Mouse (Mus musculus): ENCODE measurements around the gene Tmem138. TPM values are rescaled to one million over a fixed set of nuclear protein-coding genes. Genes with fewer than 3 reads are reported as not detected.

Gene Tmem138
- total RNA-seq (2023; ENCODE audit: inconsistent age): 6.8 to 9.3 TPM (median 8.1 TPM) in 4 replicates

GRCm38 (mm10) chr19:10576690-10577561 lies at the start of gene Tmem138, which contains the start of gene Cyb561a3:
TSS of gene Tmem138 (minus strand) at chr19:10577362.
TSS of gene Cyb561a3 (plus strand) at chr19:10577172.

GRCm38 (mm10) chr19:10605293-10605900 lies 28.2 kb upstream of the Tmem138 start, which contains the start of the genes Ddb1 and Tkfc:
TSS of gene Ddb1 (plus strand) at chr19:10605327.
TSS of gene Tkfc (minus strand) at chr19:10605654.

GRCm38 (mm10) chr19:10555624-10556510 lies 21.3 kb downstream of the Tmem138 start, which contains the start of gene Tmem216:
TSS of gene Tmem216 (minus strand) at chr19:10556238.

GRCm38 (mm10) chr19:10525910-10526309 lies 51.3 kb downstream of the Tmem138 start, which contains the start of gene Sdhaf2:
TSS of gene Sdhaf2 (minus strand) at chr19:10526142.

GRCm38 (mm10) chr19:10525106-10525901 lies 51.9 kb downstream of the Tmem138 start, which contains the start of gene Cpsf7:
TSS of gene Cpsf7 (plus strand) at chr19:10525266.

Other genes with a start within 250 kb of the Tmem138 start
- gene Syt7, start 188.3 kb downstream of the Tmem138 start, total RNA-seq (2023; ENCODE audit: inconsistent age): not detected in 4 replicates
- 1.1 to 2.5 TPM (median 1.8 TPM) in 4 replicates for gene Lrrc10b, start 119.9 kb downstream of the Tmem138 start, total RNA-seq (2023; ENCODE audit: inconsistent age)
- gene Ppp1r32, start 94.4 kb downstream of the Tmem138 start, total RNA-seq (2023; ENCODE audit: inconsistent age): 4.1 to 7.8 TPM (median 5.2 TPM) in 4 replicates
- 168 to 172 TPM (median 169 TPM) in 4 replicates for gene Cpsf7, start 52.1 kb downstream of the Tmem138 start, total RNA-seq (2023; ENCODE audit: inconsistent age)
- gene Sdhaf2, start 51.2 kb downstream of the Tmem138 start, total RNA-seq (2023; ENCODE audit: inconsistent age): 65.2 to 74.0 TPM (median 71.5 TPM) in 4 replicates
- 8.9 to 11.3 TPM (median 11.0 TPM) in 4 replicates for gene Tmem216, start 21.1 kb downstream of the Tmem138 start, total RNA-seq (2023; ENCODE audit: inconsistent age)
- gene Cyb561a3, start 190 bp downstream of the Tmem138 start, total RNA-seq (2023; ENCODE audit: inconsistent age): 216 to 232 TPM (median 223 TPM) in 4 replicates
- gene Ddb1, start 28.0 kb upstream of the Tmem138 start, total RNA-seq (2023; ENCODE audit: inconsistent age): 172 to 182 TPM (median 174 TPM) in 4 replicates
- gene Tkfc, start 28.3 kb upstream of the Tmem138 start, total RNA-seq (2023; ENCODE audit: inconsistent age): 4.1 to 5.5 TPM (median 4.8 TPM) in 4 replicates
- 0.75 to 2.0 TPM (median 1.2 TPM) in 4 replicates for gene Vwce, start 56.9 kb upstream of the Tmem138 start, total RNA-seq (2023; ENCODE audit: inconsistent age)
- gene Pga5, start 100.7 kb upstream of the Tmem138 start, total RNA-seq (2023; ENCODE audit: inconsistent age): not detected in 4 replicates
- gene Vps37c, start 111.4 kb upstream of the Tmem138 start, total RNA-seq (2023; ENCODE audit: inconsistent age): 20.2 to 24.6 TPM (median 21.2 TPM) in 4 replicates
- 0.94 to 2.9 TPM (median 2.1 TPM) in 4 replicates for gene Cd5, start 161.6 kb upstream of the Tmem138 start, total RNA-seq (2023; ENCODE audit: inconsistent age)